Mouse (Mus musculus) brain, adult 2 months (tissue): ENCODE data around the gene Slc7a5.

Experiments
- DNase-seq: peaks from one replicate; pipeline ENCODE4 v3.0.0; 2011; ENCODE audit warnings: low read depth, low spot score

Slc7a5 gene

GRCm38 (mm10) chr8:121850821-121851470 lies 56.5 kb downstream of the Slc7a5 start:
- peak; percentile 98 for DNase-seq

- no peak for DNase-seq
Observed at GRCm38 (mm10) chr8:121850436-121850820, 57.1 kb downstream of the Slc7a5 start.

GRCm38 (mm10) chr8:121850018-121850417 lies 57.5 kb downstream of the Slc7a5 start:
- DNase-seq = peak; percentile 90

GRCm38 (mm10) chr8:121849303-121849702 lies 58.2 kb downstream of the Slc7a5 start:
- DNase-seq = no peak

GRCm38 (mm10) chr8:121848495-121848894 lies 59.0 kb downstream of the Slc7a5 start:
- no peak for DNase-seq

- DNase-seq = no peak
Observed at GRCm38 (mm10) chr8:121847987-121848386, 59.5 kb downstream of the Slc7a5 start.

GRCm38 (mm10) chr8:121847261-121847822 lies 60.2 kb downstream of the Slc7a5 start:
- no peak for DNase-seq

- no peak for DNase-seq
Observed at GRCm38 (mm10) chr8:121846815-121847214, 60.7 kb downstream of the Slc7a5 start.

- DNase-seq = no peak
Observed at GRCm38 (mm10) chr8:121844765-121845164, 62.7 kb downstream of the Slc7a5 start.

GRCm38 (mm10) chr8:121843184-121843733 lies 64.2 kb downstream of the Slc7a5 start:
- DNase-seq = no peak

GRCm38 (mm10) chr8:121842064-121842955 lies 65.2 kb downstream of the Slc7a5 start:
- no peak for DNase-seq

GRCm38 (mm10) chr8:121841242-121841641 lies 66.3 kb downstream of the Slc7a5 start:
- peak; percentile 80 for DNase-seq

- DNase-seq = peak; percentile 87
Observed at GRCm38 (mm10) chr8:121832503-121832902, 75.0 kb downstream of the Slc7a5 start.

GRCm38 (mm10) chr8:121832061-121832460 lies 75.4 kb downstream of the Slc7a5 start:
- DNase-seq = no peak
